Mouse (Mus musculus) neural tube, embryonic 14.5 days (tissue): Measurements from ENCODE around the gene Oxgr1. TPM values are rescaled to one million over a fixed set of nuclear protein-coding genes. Genes with fewer than 3 reads are reported as not detected.

Experiments
- ATAC-seq: fragments of 200-750 bp; cut with Nextera tagmentation; 2 replicates; pipeline ENCODE4 v1.8.0; 2017; ENCODE audit warnings: low read depth, mild to moderate bottlenecking, moderate TSS enrichment, moderate library complexity
- H3K27ac ChIP-seq: fragments of 300-500 bp; sonication (generic); 2 replicates; pipeline ENCODE4 v1.5.1; 2014; ENCODE audit warnings: low read depth, mild to moderate bottlenecking, control low read depth, low read length, moderate library complexity, mixed read lengths
- H3K27me3 ChIP-seq: fragments of 300-500 bp; sonication (generic); 2 replicates; pipeline ENCODE4 v1.6.1; 2014; ENCODE audit warnings: low read length; ENCODE audit not compliant: control insufficient read depth, insufficient read depth
- H3K36me3 ChIP-seq: fragments of 300-500 bp; sonication (generic); 2 replicates; pipeline ENCODE4 v1.6.1; 2014; ENCODE audit warnings: low read length, mixed read lengths; ENCODE audit not compliant: control insufficient read depth, insufficient read depth
- H3K4me1 ChIP-seq: fragments of 300-500 bp; sonication (generic); 2 replicates; pipeline ENCODE4 v1.6.1; 2014; ENCODE audit warnings: low read length; ENCODE audit not compliant: control insufficient read depth, insufficient read depth
- H3K4me2 ChIP-seq: fragments of 300-500 bp; sonication (generic); 2 replicates; pipeline ENCODE4 v1.6.1; 2014; ENCODE audit warnings: mild to moderate bottlenecking, low read depth, low read length, control low read depth
- H3K4me3 ChIP-seq: fragments of 300-500 bp; sonication (generic); 2 replicates; pipeline ENCODE4 v1.5.1; 2014; ENCODE audit warnings: low read depth, low read length, control low read depth, mixed read lengths
- H3K9ac ChIP-seq: fragments of 300-500 bp; sonication (generic); replicated peaks from 2 replicates; pipeline ENCODE4 v1.6.1; 2014; ENCODE audit warnings: low read depth, mild to moderate bottlenecking, control low read depth, low read length, mixed read lengths
- H3K9me3 ChIP-seq: fragments of 300-500 bp; sonication (generic); 2 replicates; pipeline ENCODE4 v1.6.1; 2016; ENCODE audit warnings: low read length; ENCODE audit not compliant: control insufficient read depth
- WGBS: fragments of 180-500 bp; shearing (Covaris S2); extraction: QIAGEN DNeasy Blood & Tissue Kit; methylation state at CpG from one replicate; pipeline ENCODE4 v1.1.7; 2014; 5-methylcytosine and 5-hydroxymethylcytosine counted together
- polyA plus RNA-seq: library from polyadenylated mRNA; unstranded; fragments of >200 nt; fragmentation: Nextera tagmentation; extraction: Ambion mirVana; gene quantifications from 2 replicates; pipeline ENCODE4 v1.2.1, GENCODE M21; 2014

The Oxgr1 gene
- not detected in 2 replicates for polyA plus RNA-seq

GRCm38 (mm10) chr14:120042187-120042820 is at the start of gene Oxgr1:
TSS of gene Oxgr1 (minus strand) at chr14:120042435.
- H3K9ac ChIP-seq, result no peak within 1 kb of the TSS
- no peaks in the 10 kb centered on the region for H3K4me1 ChIP-seq
- H3K4me2 ChIP-seq, result no peak within 1 kb of the TSS
- 93% methylated on average over 17 of the region's 17 CpGs for WGBS
- no peaks in the 10 kb centered on the region for H3K36me3 ChIP-seq
- no peak within 1 kb of the TSS for H3K4me3 ChIP-seq
- H3K27me3 ChIP-seq, result no peaks in the 10 kb centered on the region
- no peaks in the 10 kb centered on the region for H3K9me3 ChIP-seq
- H3K27ac ChIP-seq, result no peak within 1 kb of the TSS
- no peak for ATAC-seq

DNA sequence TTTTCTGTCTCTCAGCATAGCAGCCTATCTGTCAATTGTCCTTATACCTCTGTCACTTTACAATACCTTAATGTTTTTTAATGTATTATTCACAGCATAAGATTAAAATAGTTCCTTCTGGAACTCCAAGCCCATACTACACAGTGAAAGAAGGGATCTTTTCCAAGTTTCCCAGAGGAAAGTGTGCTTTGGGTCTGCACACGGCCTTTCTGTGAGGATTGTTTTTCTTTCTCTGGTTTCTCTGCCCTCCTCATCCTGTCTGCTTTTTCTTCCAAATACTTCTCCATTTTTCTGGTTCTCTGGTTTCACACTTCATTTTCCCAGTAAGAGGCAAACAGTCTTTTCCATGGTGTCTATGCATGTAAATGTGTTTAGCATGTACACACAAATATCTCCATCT is 48.2 kb upstream of the Oxgr1 start:
- Histone ChIP-seq H3K4me1 (no peaks in the 10 kb centered on the region), H3K9ac (no peak overlapping the region), H3K27ac (no peak overlapping the region), H3K4me2 (no peak overlapping the region), H3K27me3 (no peaks in the 10 kb centered on the region), H3K36me3 (no peaks in the 10 kb centered on the region), H3K4me3 (no peak overlapping the region), H3K9me3 (no peaks in the 10 kb centered on the region)
- WGBS, result 69% methylated on average over 1 of the region's 1 CpGs
- no peak for ATAC-seq

GRCm38 (mm10) chr14:120089649-120090360 is 47.6 kb upstream of the Oxgr1 start:
- Histone ChIP-seq H3K36me3 (no peaks in the 10 kb centered on the region), H3K9ac (no peak overlapping the region), H3K4me2 (no peak overlapping the region), H3K27ac (no peak overlapping the region), H3K4me1 (no peaks in the 10 kb centered on the region), H3K9me3 (no peaks in the 10 kb centered on the region), H3K4me3 (no peak overlapping the region), H3K27me3 (no peaks in the 10 kb centered on the region)
- no peak for ATAC-seq
- WGBS, result 70% methylated on average over 14 of the region's 14 CpGs

DNA sequence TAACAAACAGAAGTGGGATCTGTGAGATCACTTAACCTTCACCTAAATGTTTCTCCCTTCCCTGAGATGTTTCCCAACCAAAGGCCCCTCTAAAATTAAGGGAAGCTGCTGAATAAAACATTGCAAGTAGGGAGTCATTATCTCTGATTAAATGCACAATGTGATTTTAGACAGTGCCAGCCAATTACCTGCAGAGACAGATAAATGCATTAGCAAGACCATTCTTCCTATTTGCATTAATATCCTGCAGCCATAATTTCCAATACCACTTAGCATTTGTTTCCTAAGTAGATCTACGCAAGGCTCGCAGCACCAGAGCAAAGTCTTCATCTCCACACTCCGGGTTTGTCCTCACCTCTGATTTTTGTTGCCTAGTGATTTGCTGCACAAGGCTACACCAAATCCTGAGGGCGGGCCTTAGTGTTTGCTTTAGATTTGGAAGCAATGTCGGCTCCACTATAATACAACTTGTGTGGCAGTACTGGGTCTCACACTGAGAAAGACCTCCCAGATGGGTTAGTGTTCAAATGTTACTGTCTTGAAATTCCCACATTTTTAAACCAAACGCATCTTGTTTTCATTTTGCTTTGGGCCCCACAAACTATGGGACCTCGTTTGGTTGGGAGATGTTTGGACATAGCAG is 46.9 kb upstream of the Oxgr1 start:
- H3K9ac ChIP-seq, result no peak overlapping the region
- ATAC-seq, result no peak
- H3K4me3 ChIP-seq, result no peak overlapping the region
- H3K27ac ChIP-seq, result no peak overlapping the region
- 76% methylated on average over 7 of the region's 7 CpGs for WGBS
- no peaks in the 10 kb centered on the region for H3K4me1 ChIP-seq
- H3K4me2 ChIP-seq, result no peak overlapping the region
- no peaks in the 10 kb centered on the region for H3K27me3 ChIP-seq
- no peaks in the 10 kb centered on the region for H3K36me3 ChIP-seq
- H3K9me3 ChIP-seq, result no peaks in the 10 kb centered on the region

DNA sequence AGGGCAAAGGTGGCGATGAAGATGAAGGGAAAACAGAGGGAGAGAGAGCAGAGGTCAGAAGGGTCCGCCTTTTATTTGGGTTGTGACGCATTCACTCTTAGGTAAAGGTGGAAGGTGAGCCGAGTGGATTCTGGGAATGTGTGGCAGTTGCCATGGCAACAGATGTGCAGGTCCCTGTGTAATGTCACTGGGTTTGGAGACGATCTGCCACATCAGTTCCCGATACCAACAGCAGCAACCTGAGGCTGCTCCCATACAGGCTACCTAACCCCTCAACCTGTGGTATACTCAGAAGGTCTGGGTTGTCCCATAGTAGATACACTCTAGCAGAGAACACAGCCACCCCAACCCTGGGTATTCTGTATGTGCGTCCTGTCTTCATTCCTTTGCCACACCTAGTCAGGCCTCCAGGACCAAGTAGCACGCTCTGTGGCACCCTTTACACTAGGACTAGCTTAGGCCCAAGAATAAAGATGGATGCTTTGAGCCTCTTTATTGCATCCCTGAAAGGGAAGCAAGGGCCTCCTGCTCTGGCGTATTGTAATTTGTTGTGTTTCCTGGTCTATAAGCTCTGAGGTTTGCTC is 41.9 kb upstream of the Oxgr1 start:
- Histone ChIP-seq H3K4me3 (no peak overlapping the region), H3K9me3 (no peaks in the 10 kb centered on the region), H3K27ac (no peak overlapping the region), H3K36me3 (no peaks in the 10 kb centered on the region), H3K4me2 (no peak overlapping the region), H3K27me3 (no peaks in the 10 kb centered on the region), H3K9ac (no peak overlapping the region), H3K4me1 (no peaks in the 10 kb centered on the region)
- WGBS, result 82% methylated on average over 9 of the region's 9 CpGs
- no peak for ATAC-seq

- WGBS, result 70% methylated on average over 2 of the region's 2 CpGs
- ATAC-seq, result no peak
- Histone ChIP-seq H3K27me3 (no peaks in the 10 kb centered on the region), H3K4me3 (no peak overlapping the region), H3K36me3 (no peaks in the 10 kb centered on the region), H3K27ac (no peak overlapping the region), H3K9ac (no peak overlapping the region), H3K4me1 (no peaks in the 10 kb centered on the region), H3K9me3 (no peaks in the 10 kb centered on the region), H3K4me2 (no peak overlapping the region)
Measured at GRCm38 (mm10) chr14:120076192-120076591, 34.0 kb upstream of the Oxgr1 start.

- H3K9me3 ChIP-seq, result no peaks in the 10 kb centered on the region
- H3K4me3 ChIP-seq, result no peak overlapping the region
- no peak for ATAC-seq
- no peaks in the 10 kb centered on the region for H3K4me1 ChIP-seq
- WGBS, result 90% methylated on average over 5 of the region's 5 CpGs
- no peaks in the 10 kb centered on the region for H3K27me3 ChIP-seq
- H3K27ac ChIP-seq, result no peak overlapping the region
- H3K36me3 ChIP-seq, result no peaks in the 10 kb centered on the region
- H3K9ac ChIP-seq, result no peak overlapping the region
- no peak overlapping the region for H3K4me2 ChIP-seq
Measured at GRCm38 (mm10) chr14:120075746-120076145, 33.5 kb upstream of the Oxgr1 start.

DNA sequence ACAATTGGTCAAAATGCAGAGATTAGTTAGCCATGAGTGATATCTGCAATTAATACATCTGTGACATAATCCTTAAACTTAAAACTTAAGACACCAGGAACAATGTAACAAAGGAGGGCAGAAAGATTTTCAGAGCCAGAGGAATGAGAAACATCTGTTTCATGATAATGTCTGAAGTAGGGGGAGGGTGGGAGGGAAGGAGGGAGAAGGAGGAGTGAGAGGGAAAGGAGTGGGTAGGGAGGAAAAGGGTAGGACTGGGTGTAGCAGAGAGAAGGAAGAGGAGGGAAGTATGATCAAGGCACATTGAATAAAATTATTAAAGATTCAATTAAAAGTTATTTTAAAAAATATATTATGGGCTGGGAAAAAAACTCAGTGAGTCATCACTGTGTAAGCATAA is 32.0 kb upstream of the Oxgr1 start:
- H3K4me2 ChIP-seq, result no peak overlapping the region
- no peak for ATAC-seq

GRCm38 (mm10) chr14:120061096-120061495 is 18.9 kb upstream of the Oxgr1 start:
- no peaks in the 10 kb centered on the region for H3K36me3 ChIP-seq
- H3K27me3 ChIP-seq, result no peaks in the 10 kb centered on the region
- H3K4me2 ChIP-seq, result no peak overlapping the region
- 73% methylated on average over 9 of the region's 9 CpGs for WGBS
- no peak overlapping the region for H3K27ac ChIP-seq
- H3K4me3 ChIP-seq, result no peak overlapping the region
- ATAC-seq, result no peak
- no peaks in the 10 kb centered on the region for H3K4me1 ChIP-seq
- no peak overlapping the region for H3K9ac ChIP-seq
- no peaks in the 10 kb centered on the region for H3K9me3 ChIP-seq

More for the DNA sequence above, 32.0 kb upstream of the Oxgr1 start:
- Histone ChIP-seq H3K27me3 (no peaks in the 10 kb centered on the region), H3K9ac (no peak overlapping the region), H3K9me3 (no peaks in the 10 kb centered on the region), H3K4me3 (no peak overlapping the region), H3K36me3 (no peaks in the 10 kb centered on the region), H3K27ac (no peak overlapping the region), H3K4me1 (no peaks in the 10 kb centered on the region)
